Mouse (Mus musculus) E14TG2a.4 (cell line): ENCODE measurements around the gene Agrn.

ENCODE experiments used
- CTCF ChIP-seq: conservative IDR thresholded peaks from 2 replicates; pipeline ENCODE4 v1.5.1; 2014; ENCODE audit warnings: low read length
- NANOG ChIP-seq: IDR thresholded peaks from 2 replicates; pipeline ENCODE4 v1.6.1; 2014; ENCODE audit warnings: borderline replicate concordance, low read length, mixed read lengths
- POU5F1 ChIP-seq: IDR thresholded peaks from 2 replicates; pipeline ENCODE4 v1.6.1; 2014; ENCODE audit warnings: low read length, borderline replicate concordance

GRCm38 (mm10) chr4:156130436-156130835, 66.9 kb downstream of the Agrn start, which contains the start of gene Rnf223:
- TF ChIP-seq CTCF: no peak
- no peak for TF ChIP-seq NANOG
- TF ChIP-seq POU5F1: no peak
